Mouse (Mus musculus): ENCODE data around the gene Nell1. TPM values are rescaled to one million over a fixed set of nuclear protein-coding genes. Genes with fewer than 3 reads are reported as not detected.

Nell1 gene
- total and polyA plus RNA-seq, 2 experiments from 2014 or later, result 0.05 TPM; not detected in 1

DNA sequence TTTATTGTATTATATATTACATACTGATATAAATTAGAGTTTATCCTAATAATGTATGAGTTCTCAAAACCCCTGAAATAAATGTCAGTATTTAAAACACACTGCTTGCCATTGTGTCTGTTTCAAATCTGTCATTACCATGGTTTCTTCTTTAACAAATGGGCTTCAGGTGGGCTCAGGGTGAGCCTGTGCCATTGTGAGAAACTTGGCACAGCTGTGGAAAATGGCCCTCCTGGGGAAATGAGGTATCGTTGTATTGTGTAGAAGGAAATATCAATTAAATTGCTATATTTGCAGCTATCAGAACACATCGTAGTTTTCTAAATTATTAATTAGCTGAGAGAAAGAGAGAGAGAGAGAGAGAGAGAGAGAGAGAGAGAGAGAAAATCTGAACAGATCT, 10.9 kb upstream of the Nell1 start:
- TF ChIP-seq EP300 (IDR thresholded peaks at IDR 0.05; ENCODE audit: low read depth), result no peak
- TF ChIP-seq CTCF (IDR thresholded peaks at IDR 0.05; ENCODE audit: low read depth), result no peak
- H3K4me2 ChIP-seq (ENCODE audit: low read depth, low read length), result no peak overlapping the region
- H3K27me3 ChIP-seq (ENCODE audit: control insufficient read depth, insufficient read depth, low read length), result no peaks in the 10 kb centered on the region
- no peaks in the 10 kb centered on the region for H3K9me3 ChIP-seq (replicated peaks; ENCODE audit: control insufficient read depth, low read length)
- no peaks in the 10 kb centered on the region for H3K36me3 ChIP-seq (replicated peaks; ENCODE audit: control insufficient read depth, insufficient read depth, low read length)
- H3K9ac ChIP-seq (replicated peaks; ENCODE audit: low read depth, low read length), result no peak overlapping the region
- no peak overlapping the region for H3K4me3 ChIP-seq (ENCODE audit: low read depth, low read length)
- no peaks in the 10 kb centered on the region for H3K4me1 ChIP-seq (ENCODE audit: control insufficient read depth, insufficient read depth)
- H3K27ac ChIP-seq (ENCODE audit: low read depth), result no peak overlapping the region
- 82% methylated on average over 2 of the region's 2 CpGs for whole genome bisulfite sequencing
- ATAC-seq (ENCODE audit: insufficient read depth, low read depth) (no peak), DNase-seq (ENCODE audit: low spot score) (no peak)

DNA sequence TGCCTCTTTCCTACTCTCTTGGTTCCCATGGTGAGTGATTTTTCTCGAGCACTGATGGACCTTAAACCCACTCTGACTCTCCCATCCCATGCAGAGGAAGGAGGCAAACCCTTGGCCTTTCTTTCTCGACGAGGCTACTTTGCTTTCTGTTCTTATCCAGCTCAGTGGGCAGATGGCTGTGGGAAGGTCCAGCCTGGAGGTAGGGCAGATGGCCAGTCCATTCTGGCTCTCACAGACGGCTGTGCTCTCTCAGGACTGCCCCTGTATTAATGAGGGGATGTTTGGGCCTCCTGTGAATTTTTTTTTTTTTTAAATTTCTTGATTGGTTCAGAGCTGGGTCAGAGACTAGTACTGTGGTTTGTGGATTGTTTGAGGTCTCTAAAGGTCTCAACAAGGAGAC, 5.1 kb upstream of the Nell1 start:
- DNase-seq (ENCODE audit: low spot score) (no peak), ATAC-seq (ENCODE audit: insufficient read depth, low read depth) (no peak)
- no peak overlapping the region for H3K4me3 ChIP-seq (ENCODE audit: low read depth, low read length)
- H3K9ac ChIP-seq (replicated peaks; ENCODE audit: low read depth, low read length), result no peak overlapping the region
- peaks cover 18% of the 10 kb centered on the region for H3K27me3 ChIP-seq (ENCODE audit: control insufficient read depth, insufficient read depth, low read length)
- no peak for TF ChIP-seq CTCF (IDR thresholded peaks at IDR 0.05; ENCODE audit: low read depth)
- H3K27ac ChIP-seq (ENCODE audit: low read depth), result no peak overlapping the region
- WGBS, result 40% methylated on average over 4 of the region's 4 CpGs
- H3K4me1 ChIP-seq (ENCODE audit: control insufficient read depth, insufficient read depth), result no peaks in the 10 kb centered on the region
- H3K36me3 ChIP-seq (replicated peaks; ENCODE audit: control insufficient read depth, insufficient read depth, low read length), result no peaks in the 10 kb centered on the region
- H3K4me2 ChIP-seq (ENCODE audit: low read depth, low read length), result no peak overlapping the region
- no peaks in the 10 kb centered on the region for H3K9me3 ChIP-seq (replicated peaks; ENCODE audit: control insufficient read depth, low read length)

DNA sequence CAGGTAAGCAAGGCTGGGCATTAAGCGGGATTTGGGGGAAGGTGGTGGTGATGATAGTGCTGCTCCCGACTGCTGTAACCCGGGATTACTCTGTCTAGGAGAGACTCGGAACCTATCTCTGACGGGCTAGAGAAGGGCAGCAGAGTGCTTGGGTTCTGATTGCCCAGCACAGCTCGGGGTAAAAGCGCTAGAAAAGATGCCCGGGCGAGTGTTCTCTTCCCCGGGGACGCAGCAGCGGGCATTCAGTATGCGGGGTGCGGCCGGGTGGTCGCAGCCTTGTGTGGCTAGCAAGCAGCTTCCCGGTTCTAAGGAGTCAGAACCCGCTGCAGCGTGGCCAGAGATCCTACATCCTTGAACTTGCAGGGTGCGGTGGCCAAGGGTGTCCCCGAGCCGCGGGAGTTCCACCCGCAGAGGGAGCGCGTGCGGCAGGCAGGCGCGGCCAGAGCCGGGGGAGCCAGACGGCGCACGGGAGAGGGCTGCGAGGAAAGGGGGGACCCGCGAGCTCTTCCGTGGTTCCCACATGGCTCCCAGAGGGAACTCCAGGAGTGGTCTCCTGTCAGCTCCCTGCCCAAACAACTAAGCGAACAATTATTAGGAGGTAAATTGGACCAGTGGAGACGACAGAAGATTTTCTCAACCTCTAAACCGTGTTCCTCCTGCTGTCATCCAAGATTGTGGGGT, 917 bp downstream of the Nell1 start:
- Histone ChIP-seq H3K27me3 (ENCODE audit: control insufficient read depth, insufficient read depth, low read length) (peaks cover 67% of the 10 kb centered on the region), H3K9me3 (replicated peaks; ENCODE audit: control insufficient read depth, low read length) (no peaks in the 10 kb centered on the region), H3K36me3 (replicated peaks; ENCODE audit: control insufficient read depth, insufficient read depth, low read length) (no peaks in the 10 kb centered on the region), H3K4me2 (ENCODE audit: low read depth, low read length) (peak overlapping the region; percentile 64), H3K9ac (replicated peaks; ENCODE audit: low read depth, low read length) (no peak overlapping the region), H3K4me1 (ENCODE audit: control insufficient read depth, insufficient read depth) (peaks cover 6% of the 10 kb centered on the region; the same call in 1 of the 2 replicates), H3K27ac (ENCODE audit: low read depth) (no peak overlapping the region), H3K4me3 (ENCODE audit: low read depth, low read length) (peak overlapping the region; percentile 50)
- WGBS, result 2% methylated on average over 40 of the region's 40 CpGs
- TF ChIP-seq CTCF (IDR thresholded peaks at IDR 0.05; ENCODE audit: low read depth) (no peak), EP300 (IDR thresholded peaks at IDR 0.05; ENCODE audit: low read depth) (no peak)
- DNase-seq (ENCODE audit: low spot score) (no peak), ATAC-seq (ENCODE audit: insufficient read depth, low read depth) (no peak; the same call in 1 of the 2 replicates)

GRCm38 (mm10) chr7:49981511-49982227, 7.0 kb downstream of the Nell1 start:
- Histone ChIP-seq H3K4me1 (ENCODE audit: control insufficient read depth, insufficient read depth) (no peaks in the 10 kb centered on the region), H3K4me2 (ENCODE audit: low read depth, low read length) (no peak overlapping the region), H3K27me3 (ENCODE audit: control insufficient read depth, insufficient read depth, low read length) (peaks cover 32% of the 10 kb centered on the region), H3K9ac (replicated peaks; ENCODE audit: low read depth, low read length) (no peak overlapping the region), H3K9me3 (replicated peaks; ENCODE audit: control insufficient read depth, low read length) (no peaks in the 10 kb centered on the region), H3K36me3 (replicated peaks; ENCODE audit: control insufficient read depth, insufficient read depth, low read length) (no peaks in the 10 kb centered on the region), H3K4me3 (ENCODE audit: low read depth, low read length) (no peak overlapping the region), H3K27ac (ENCODE audit: low read depth) (no peak overlapping the region)
- no peak for TF ChIP-seq CTCF (IDR thresholded peaks at IDR 0.05; ENCODE audit: low read depth)
- TF ChIP-seq EP300 (IDR thresholded peaks at IDR 0.05; ENCODE audit: low read depth), result no peak
- 10% methylated on average over 9 of the region's 9 CpGs for WGBS
- ATAC-seq (ENCODE audit: insufficient read depth, low read depth) (no peak), DNase-seq (ENCODE audit: low spot score) (no peak)

DNA sequence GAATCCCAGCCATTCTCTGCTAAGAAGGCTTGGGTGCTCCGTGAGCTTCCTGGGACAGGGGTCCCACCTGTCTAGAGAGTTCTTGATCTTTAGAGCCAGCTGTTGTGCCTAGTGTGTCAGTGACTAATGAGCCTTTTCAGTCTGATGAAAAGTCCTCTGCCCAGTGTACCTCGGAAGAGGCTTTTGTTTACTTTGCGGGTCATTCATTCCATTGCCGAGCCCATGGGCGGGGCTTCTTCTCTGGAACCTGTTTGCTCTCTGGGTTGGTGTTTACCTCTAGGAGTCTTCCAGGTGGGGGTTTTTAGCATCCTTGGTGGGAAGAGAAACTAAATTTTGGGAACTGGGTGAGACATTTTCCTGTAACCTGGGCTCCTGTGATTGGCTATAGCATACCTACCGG, 10.0 kb downstream of the Nell1 start:
- TF ChIP-seq CTCF (IDR thresholded peaks at IDR 0.05; ENCODE audit: low read depth) (no peak), EP300 (IDR thresholded peaks at IDR 0.05; ENCODE audit: low read depth) (no peak)
- no peak overlapping the region for H3K9ac ChIP-seq (replicated peaks; ENCODE audit: low read depth, low read length)
- H3K27me3 ChIP-seq (ENCODE audit: control insufficient read depth, insufficient read depth, low read length), result peaks cover 7% of the 10 kb centered on the region; the same call in 1 of the 2 replicates
- H3K4me2 ChIP-seq (ENCODE audit: low read depth, low read length), result no peak overlapping the region
- H3K9me3 ChIP-seq (replicated peaks; ENCODE audit: control insufficient read depth, low read length), result no peaks in the 10 kb centered on the region
- no peaks in the 10 kb centered on the region for H3K36me3 ChIP-seq (replicated peaks; ENCODE audit: control insufficient read depth, insufficient read depth, low read length)
- DNase-seq (ENCODE audit: low spot score) (no peak), ATAC-seq (ENCODE audit: insufficient read depth, low read depth) (no peak)
- 40% methylated on average over 6 of the region's 6 CpGs for WGBS
- H3K4me1 ChIP-seq (ENCODE audit: control insufficient read depth, insufficient read depth), result no peaks in the 10 kb centered on the region
- H3K4me3 ChIP-seq (ENCODE audit: low read depth, low read length), result no peak overlapping the region
- H3K27ac ChIP-seq (ENCODE audit: low read depth), result no peak overlapping the region

Data from heart, postnatal 0 days (tissue).